Mouse (Mus musculus) brain, adult 2 months (tissue): Measurements from ENCODE around the gene Opcml.

Experiments
- DNase-seq: peaks from one replicate; pipeline ENCODE4 v3.0.0; 2011; ENCODE audit warnings: low read depth, low spot score

The Opcml gene

GRCm38 (mm10) chr9:28499841-28500794 lies 709.5 kb downstream of the Opcml start:
- DNase-seq = peak; percentile 69

GRCm38 (mm10) chr9:28513905-28514304 lies 723.3 kb downstream of the Opcml start:
- DNase-seq = peak; percentile 39

DNA sequence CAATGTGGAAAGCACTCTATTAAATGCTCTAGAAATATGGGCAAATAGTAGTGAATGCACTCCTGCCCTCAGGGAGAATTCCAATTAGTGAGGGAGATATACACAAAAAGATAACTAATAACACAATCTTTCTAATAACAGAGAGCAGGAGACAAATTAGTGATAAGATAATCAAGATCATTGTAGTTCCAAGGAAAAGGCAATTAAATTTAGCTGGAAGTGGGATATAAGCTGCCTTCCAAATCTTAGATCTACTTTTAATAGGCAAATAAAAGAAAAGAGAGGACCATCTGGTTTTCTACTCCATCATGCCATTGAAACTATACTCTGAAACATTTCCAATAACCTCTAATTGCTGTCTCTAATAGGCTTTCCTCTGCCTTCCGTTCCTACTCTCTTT lies 742.6 kb downstream of the Opcml start:
- no peak for DNase-seq

- no peak for DNase-seq
These were observed 744.4 kb downstream of the Opcml start for GRCm38 (mm10) chr9:28535006-28535405.

- no peak for DNase-seq
These were observed 746.1 kb downstream of the Opcml start for GRCm38 (mm10) chr9:28536637-28537036.

DNA sequence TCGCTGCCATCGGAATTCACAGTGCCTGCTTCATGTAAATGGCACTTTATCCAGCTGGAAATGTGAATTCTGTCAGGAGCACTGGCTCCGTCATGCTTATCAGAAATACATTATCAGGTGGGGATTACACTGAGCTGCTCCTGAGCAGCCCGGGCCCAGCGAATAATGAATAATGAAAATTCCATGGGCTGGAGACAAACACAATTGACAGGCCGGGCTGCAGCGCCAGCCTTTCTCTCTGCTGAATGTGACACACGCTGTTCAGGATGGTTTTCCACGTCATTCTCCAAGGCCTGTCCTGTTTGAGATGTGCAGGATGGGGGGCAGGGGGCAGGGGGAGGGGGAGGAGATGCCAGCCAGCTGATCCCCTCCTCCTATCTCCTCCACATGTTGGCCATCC lies 757.6 kb downstream of the Opcml start:
- no peak for DNase-seq

- DNase-seq = no peak
These were observed 762.0 kb downstream of the Opcml start for GRCm38 (mm10) chr9:28552387-28553182.

GRCm38 (mm10) chr9:28558628-28559027 lies 768.1 kb downstream of the Opcml start:
- peak; percentile 77 for DNase-seq

DNA sequence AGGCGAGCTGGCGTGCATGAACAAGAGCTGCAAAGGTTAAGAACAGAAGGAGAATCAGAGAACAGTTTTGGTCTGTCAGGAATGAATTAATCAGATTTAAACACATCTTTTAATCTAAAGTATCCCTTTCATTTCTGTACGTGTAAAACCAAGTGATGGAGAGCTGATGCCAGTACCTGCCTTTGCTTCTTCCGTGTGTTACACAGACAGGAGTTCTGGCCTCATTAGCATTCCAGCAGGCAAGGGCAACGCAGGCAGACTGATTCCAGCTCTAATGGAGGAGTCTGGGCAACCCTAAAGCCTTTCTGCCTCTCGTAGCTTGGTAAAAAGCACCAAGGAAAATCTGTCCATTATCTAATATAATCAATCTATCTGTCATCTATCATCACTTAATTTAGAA lies 771.2 kb downstream of the Opcml start:
- DNase-seq = no peak

- DNase-seq = no peak
These were observed 772.6 kb downstream of the Opcml start for GRCm38 (mm10) chr9:28563066-28563683.

- DNase-seq = peak; percentile 97
These were observed 778.5 kb downstream of the Opcml start for GRCm38 (mm10) chr9:28569041-28569522.

DNA sequence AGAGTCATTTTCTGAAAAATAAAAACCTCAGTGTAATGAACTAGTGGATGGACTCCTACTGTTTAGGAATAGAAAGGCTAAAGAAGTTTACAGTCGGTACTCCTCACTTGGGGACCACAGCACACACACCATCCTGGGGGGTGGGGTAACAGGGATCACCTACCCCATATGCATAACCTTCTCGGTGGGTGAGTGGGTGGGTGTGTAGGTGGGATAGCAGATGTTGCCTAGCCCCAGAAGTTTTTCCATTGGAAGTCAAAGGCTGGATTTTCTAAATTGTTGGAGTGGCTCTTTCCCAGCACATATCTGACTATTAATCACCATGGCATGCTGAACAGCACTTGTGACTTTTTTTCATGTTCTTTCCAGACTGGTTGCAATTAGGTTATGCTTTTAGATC lies 779.2 kb downstream of the Opcml start:
- peak; percentile 60 for DNase-seq

DNA sequence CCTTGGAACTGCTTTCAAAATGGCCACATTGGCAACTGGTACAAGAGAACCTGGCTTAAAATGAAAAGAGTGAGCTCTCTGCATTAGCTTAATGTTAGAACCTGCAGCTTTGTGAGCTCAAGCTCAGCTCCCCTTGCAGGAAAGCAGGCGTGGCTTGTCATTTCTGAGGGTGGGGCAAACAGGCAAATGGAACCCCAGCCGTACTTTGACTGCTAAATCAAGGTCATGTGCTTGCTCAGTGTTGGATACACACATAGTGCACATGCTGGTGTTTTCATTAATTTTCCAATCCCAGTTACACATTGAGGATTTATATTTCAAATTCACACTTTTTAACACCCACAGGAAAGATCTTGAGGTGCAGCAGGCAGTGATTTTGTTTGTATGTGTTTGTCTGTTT lies 781.1 kb downstream of the Opcml start:
- DNase-seq = no peak

GRCm38 (mm10) chr9:28572136-28572774 lies 781.7 kb downstream of the Opcml start:
- peak; percentile 55 for DNase-seq

DNA sequence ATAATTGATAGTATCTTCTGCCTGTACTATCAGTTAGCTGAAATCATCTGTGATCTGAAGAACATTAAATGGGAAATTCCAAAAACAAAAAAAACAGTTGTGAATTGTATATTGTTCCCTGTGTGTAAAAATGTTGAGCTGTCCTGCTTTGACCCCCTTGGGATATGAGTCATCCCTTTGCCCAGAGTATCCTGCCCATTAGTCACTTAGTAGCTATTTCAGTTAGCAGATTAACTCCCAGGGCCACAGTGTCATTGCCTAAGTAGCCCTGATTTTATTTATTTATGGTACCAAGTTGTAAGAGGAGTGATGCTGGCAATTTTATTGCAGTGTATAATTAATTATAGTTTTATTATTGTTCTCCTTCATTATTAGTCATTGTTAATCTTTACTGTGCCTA lies 788.2 kb downstream of the Opcml start:
- peak; percentile 69 for DNase-seq

GRCm38 (mm10) chr9:28587253-28587652 lies 796.7 kb downstream of the Opcml start:
- peak; percentile 59 for DNase-seq

DNA sequence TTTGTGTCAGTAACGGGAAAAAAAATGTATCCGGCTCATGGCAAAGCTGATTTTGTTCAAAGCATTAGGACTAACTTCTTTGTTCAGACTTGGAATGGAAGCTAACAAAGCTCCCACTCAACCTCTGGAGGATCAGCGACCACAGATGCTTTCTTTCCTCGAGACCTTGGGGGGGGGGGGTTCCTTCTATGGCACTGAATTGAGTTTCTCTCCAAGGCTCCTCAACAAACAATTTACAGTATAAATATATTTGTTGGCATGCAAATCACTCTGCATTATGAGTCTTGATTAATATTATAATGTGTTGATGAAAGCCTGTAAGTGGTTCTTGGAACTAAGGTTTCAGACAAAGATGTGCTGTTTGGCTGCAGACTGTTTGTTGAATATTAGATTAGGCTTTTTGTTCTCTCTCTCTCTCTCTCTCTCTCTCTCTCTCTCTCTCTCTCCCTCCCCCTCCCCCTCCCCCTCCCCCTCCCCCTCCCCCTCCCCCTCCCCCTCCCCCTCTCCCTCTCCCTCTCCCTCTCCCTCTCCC lies 797.3 kb downstream of the Opcml start:
- no peak for DNase-seq

GRCm38 (mm10) chr9:28588488-28588887 lies 797.9 kb downstream of the Opcml start:
- DNase-seq = peak; percentile 47

- DNase-seq = no peak
These were observed 801.6 kb downstream of the Opcml start for GRCm38 (mm10) chr9:28592208-28592607.

- no peak for DNase-seq
These were observed 804.5 kb downstream of the Opcml start for GRCm38 (mm10) chr9:28595062-28595461.

GRCm38 (mm10) chr9:28605561-28605960 lies 815.0 kb downstream of the Opcml start:
- peak; percentile 77 for DNase-seq
